Mouse (Mus musculus) bone marrow, adult 2 months (tissue): ENCODE data around the gene D16Ertd472e.

Source experiments
- CTCF ChIP-seq: fragments of 200-500 bp; IDR thresholded peaks from 2 replicates; pipeline ENCODE4 v1.5.1; 2011; ENCODE audit warnings: low read length, control low read depth; ENCODE audit not compliant: control insufficient read depth, insufficient read depth
- POLR2A ChIP-seq: fragments of 200-500 bp; IDR thresholded peaks from 2 replicates; pipeline ENCODE4 v1.6.1; 2011; ENCODE audit warnings: low read depth, mild to moderate bottlenecking, control low read depth, low read length, borderline replicate concordance; ENCODE audit not compliant: control insufficient read depth

GRCm38 (mm10) chr16:78546529-78546928 is 30.0 kb downstream of the D16Ertd472e start:
- TF ChIP-seq POLR2A (no peak), CTCF (no peak)
